Mouse (Mus musculus) stomach, embryonic 15.5 days (tissue): ENCODE measurements around the gene Prss33. TPM values are rescaled to one million over a fixed set of nuclear protein-coding genes. Genes with fewer than 3 reads are reported as not detected.
"Not testable (repeated sequence)": the region's sequence is repeated elsewhere in the genome, so short reads cannot be mapped to it uniquely, and the experiment has no call there.

Source experiments
- ATAC-seq: fragments of 200-750 bp; cut with Nextera tagmentation; 2 replicates; pipeline ENCODE4 v1.8.0; 2017; ENCODE audit warnings: low read depth, moderate number of reproducible peaks, moderate TSS enrichment; ENCODE audit not compliant: insufficient read depth, low FRiP score
- H3K27ac ChIP-seq: fragments of 300-500 bp; sonication (generic); 2 replicates; pipeline ENCODE4 v1.5.1; 2015; ENCODE audit warnings: mild to moderate bottlenecking, inconsistent platforms
- H3K27me3 ChIP-seq: fragments of 300-500 bp; sonication (generic); replicated peaks from 2 replicates; pipeline ENCODE4 v1.6.1; 2015; ENCODE audit warnings: inconsistent platforms
- H3K36me3 ChIP-seq: fragments of 300-500 bp; sonication (generic); 2 replicates; pipeline ENCODE4 v1.6.1; 2015; ENCODE audit warnings: inconsistent platforms
- H3K4me1 ChIP-seq: fragments of 300-500 bp; sonication (generic); 2 replicates; pipeline ENCODE4 v1.6.1; 2015; ENCODE audit warnings: inconsistent platforms
- H3K4me2 ChIP-seq: fragments of 300-500 bp; sonication (generic); 2 replicates; pipeline ENCODE4 v1.6.1; 2015; ENCODE audit warnings: mild to moderate bottlenecking, inconsistent platforms
- H3K4me3 ChIP-seq: fragments of 300-500 bp; sonication (generic); replicated peaks from 2 replicates; pipeline ENCODE4 v1.5.1; 2015; ENCODE audit warnings: inconsistent platforms
- H3K9ac ChIP-seq: fragments of 300-500 bp; sonication (generic); 2 replicates; pipeline ENCODE4 v1.6.1; 2015; ENCODE audit warnings: inconsistent platforms
- H3K9me3 ChIP-seq: fragments of 300-500 bp; sonication (generic); 2 replicates; pipeline ENCODE4 v1.6.1; 2016; ENCODE audit warnings: inconsistent platforms
- WGBS: fragments of 180-500 bp; shearing (Covaris S2); methylation state at CpG from one replicate; pipeline ENCODE4 v1.1.7; 2015; 5-methylcytosine and 5-hydroxymethylcytosine counted together
- polyA plus RNA-seq: library from polyadenylated mRNA; unstranded; fragments of >200 nt; fragmentation: Nextera tagmentation; extraction: Ambion mirVana; gene quantifications from 2 replicates; pipeline ENCODE4 v1.2.1, GENCODE M21; 2015

The Prss33 gene
- 0.17 TPM in 1 of 2 replicates, not detected in the other for polyA plus RNA-seq

- H3K27ac ChIP-seq: no peak within 1 kb of the TSS
- no peak within 1 kb of the TSS for H3K9ac ChIP-seq
- H3K4me1 ChIP-seq: no peaks in the 10 kb centered on the region
- H3K4me2 ChIP-seq: no peak within 1 kb of the TSS
- no peak within 1 kb of the TSS for H3K4me3 ChIP-seq
- no peaks in the 10 kb centered on the region for H3K36me3 ChIP-seq
- peaks cover 5% of the 10 kb centered on the region for H3K27me3 ChIP-seq
- no peaks in the 10 kb centered on the region for H3K9me3 ChIP-seq
- ATAC-seq: no peak
- WGBS: 68% methylated on average over 8 of the region's 8 CpGs
Observed at GRCm38 (mm10) chr17:23836006-23836575, at the start of gene Prss33. Gene Prss33 (minus strand): TSS chr17:23836056.

GRCm38 (mm10) chr17:23880576-23880975 is 44.7 kb upstream of the Prss33 start, which contains the start of the genes Dcpp1 and Dcpp2:
Gene Dcpp1 (plus strand): TSS chr17:23880876.
Gene Dcpp2 (plus strand): TSS chr17:23880880.
- H3K4me3 ChIP-seq, H3K4me1 ChIP-seq, ATAC-seq, H3K9ac ChIP-seq, H3K27ac ChIP-seq, H3K9me3 ChIP-seq, H3K36me3 ChIP-seq, H3K27me3 ChIP-seq, H3K4me2 ChIP-seq: not testable (repeated sequence)
- 53% methylated on average over 4 of the region's 4 CpGs for WGBS

DNA sequence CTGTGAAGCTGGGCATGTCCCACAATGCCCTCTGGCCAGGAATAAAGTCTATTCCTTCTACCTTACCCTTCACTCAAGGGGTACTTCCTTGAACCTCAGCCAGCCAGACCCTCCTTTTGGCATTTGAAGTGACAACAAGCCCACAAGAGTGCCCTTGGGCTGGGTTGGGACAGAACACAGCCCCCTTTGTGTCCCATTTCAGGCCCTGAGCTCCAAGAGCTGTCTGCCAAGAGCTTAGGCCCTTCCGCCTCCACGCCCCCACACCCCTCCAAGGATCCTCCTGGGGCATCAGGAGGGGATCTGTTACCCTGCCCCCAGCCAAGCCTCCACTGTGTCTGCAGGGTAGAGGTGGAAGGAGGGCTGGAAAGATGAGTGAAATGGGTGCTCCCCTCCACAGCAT is 41.3 kb upstream of the Prss33 start:
- WGBS: 90% methylated on average over 2 of the region's 2 CpGs
- no peak overlapping the region for H3K4me2 ChIP-seq
- no peak overlapping the region for H3K9ac ChIP-seq
- no peak overlapping the region for H3K4me3 ChIP-seq
- no peaks in the 10 kb centered on the region for H3K9me3 ChIP-seq
- no peak for ATAC-seq
- no peaks in the 10 kb centered on the region for H3K27me3 ChIP-seq
- 0 out of 2 replicates have a peak, but pooled peaks cover 5% of the 10 kb centered on the region for H3K4me1 ChIP-seq
- H3K36me3 ChIP-seq: no peaks in the 10 kb centered on the region
- no peak overlapping the region for H3K27ac ChIP-seq

DNA sequence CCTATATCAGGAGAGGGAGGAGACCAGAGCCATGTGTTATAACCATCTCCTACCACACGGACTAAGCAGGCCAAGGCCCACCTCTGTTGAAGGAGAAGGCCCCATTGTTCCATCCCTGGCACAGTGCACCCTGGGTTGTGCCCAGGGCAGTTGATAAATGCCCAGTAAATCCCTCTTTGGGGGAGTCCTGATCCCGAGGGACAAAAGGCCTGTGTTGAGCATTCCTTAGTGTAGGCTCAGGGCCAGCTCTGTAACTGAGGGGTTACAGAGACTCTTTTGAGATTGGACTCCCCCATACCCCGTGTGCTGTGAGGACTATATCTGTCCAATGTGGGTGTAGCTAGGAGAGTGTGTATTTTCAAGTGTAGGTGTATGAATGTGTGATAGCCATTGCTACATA is 40.9 kb upstream of the Prss33 start:
- Histone ChIP-seq H3K9me3 (no peaks in the 10 kb centered on the region), H3K9ac (no peak overlapping the region), H3K36me3 (no peaks in the 10 kb centered on the region), H3K4me3 (no peak overlapping the region), H3K4me2 (no peak overlapping the region), H3K4me1 (0 out of 2 replicates have a peak, but pooled peaks cover 5% of the 10 kb centered on the region), H3K27ac (no peak overlapping the region), H3K27me3 (no peaks in the 10 kb centered on the region)
- peak; percentile 55; the same call in 1 of the 2 replicates for ATAC-seq
- 67% methylated on average over 3 of the region's 3 CpGs for WGBS

DNA sequence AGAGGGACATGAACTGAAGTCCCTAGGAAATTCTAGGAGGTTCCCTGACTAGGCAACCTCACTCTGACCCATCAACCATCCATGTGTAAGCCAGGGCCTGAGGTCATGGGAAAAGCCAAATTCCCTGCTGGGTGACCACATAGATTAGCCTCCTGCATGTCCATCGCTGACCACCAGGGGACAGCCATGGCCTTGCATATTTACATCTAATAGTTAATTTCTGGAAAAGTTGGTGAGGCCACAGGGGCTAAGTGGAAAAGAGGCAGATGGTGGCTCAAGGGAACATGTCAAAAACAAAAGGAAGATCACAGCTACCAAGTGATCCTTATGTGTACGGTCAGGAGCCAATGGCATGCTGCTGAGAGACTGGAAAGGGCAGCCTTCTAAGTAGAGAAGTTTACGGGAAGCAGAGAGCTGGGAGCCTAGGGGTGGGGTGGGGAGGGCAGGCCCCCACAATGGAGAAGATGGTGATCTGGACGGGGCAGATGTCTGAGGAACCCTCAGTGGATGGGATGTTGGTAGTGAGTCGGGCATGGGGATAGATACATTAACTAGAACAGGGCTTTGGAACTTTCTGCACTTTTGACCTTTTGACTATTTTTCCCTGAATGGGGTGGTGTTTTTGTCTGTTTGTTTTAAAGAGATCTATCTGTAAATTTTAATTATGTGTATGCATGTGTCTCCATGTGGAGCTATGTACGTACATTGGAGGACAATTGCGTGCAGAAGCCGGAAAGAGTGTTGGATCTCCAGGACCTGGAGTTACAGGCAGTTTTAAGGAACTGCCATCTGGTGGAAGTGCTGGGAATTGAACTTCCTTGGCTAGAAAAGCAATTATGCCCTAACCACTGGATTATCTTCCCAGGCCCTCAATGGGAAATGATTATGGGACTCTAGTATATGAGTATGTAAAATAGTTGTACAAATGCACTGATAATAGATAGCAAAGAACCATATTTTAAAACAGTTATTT is 38.3 kb upstream of the Prss33 start:
- WGBS: 31% methylated on average over 8 of the region's 8 CpGs
- no peak overlapping the region for H3K4me2 ChIP-seq
- no peaks in the 10 kb centered on the region for H3K27me3 ChIP-seq
- H3K4me3 ChIP-seq: no peak overlapping the region
- H3K27ac ChIP-seq: no peak overlapping the region
- H3K9me3 ChIP-seq: no peaks in the 10 kb centered on the region
- 0 out of 2 replicates have a peak, but pooled peaks cover 5% of the 10 kb centered on the region for H3K4me1 ChIP-seq
- no peak overlapping the region for H3K9ac ChIP-seq
- ATAC-seq: no peak
- no peaks in the 10 kb centered on the region for H3K36me3 ChIP-seq

DNA sequence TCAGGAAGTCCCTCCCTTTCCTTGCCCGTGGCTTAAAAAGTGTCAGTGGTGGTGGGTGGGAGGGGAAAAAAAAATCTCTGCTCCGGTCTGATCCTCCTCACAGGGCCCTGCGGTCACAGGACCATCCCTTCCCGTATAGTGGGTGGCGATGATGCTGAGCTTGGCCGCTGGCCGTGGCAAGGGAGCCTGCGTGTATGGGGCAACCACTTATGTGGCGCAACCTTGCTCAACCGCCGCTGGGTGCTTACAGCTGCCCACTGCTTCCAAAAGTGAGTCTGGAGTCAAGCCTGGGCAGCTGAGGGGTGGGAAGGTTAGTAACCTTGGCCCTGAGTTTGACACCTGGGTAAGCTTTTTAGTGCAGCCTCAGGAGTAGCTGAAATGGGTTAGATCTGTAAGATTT is 32.7 kb upstream of the Prss33 start:
- WGBS: 87% methylated on average over 11 of the region's 11 CpGs
- no peak for ATAC-seq
- H3K27me3 ChIP-seq: no peaks in the 10 kb centered on the region
- no peaks in the 10 kb centered on the region for H3K9me3 ChIP-seq
- H3K36me3 ChIP-seq: no peaks in the 10 kb centered on the region
- no peaks in the 10 kb centered on the region for H3K4me1 ChIP-seq
- no peak overlapping the region for H3K27ac ChIP-seq
- no peak overlapping the region for H3K4me2 ChIP-seq
- no peak overlapping the region for H3K4me3 ChIP-seq
- no peak overlapping the region for H3K9ac ChIP-seq

DNA sequence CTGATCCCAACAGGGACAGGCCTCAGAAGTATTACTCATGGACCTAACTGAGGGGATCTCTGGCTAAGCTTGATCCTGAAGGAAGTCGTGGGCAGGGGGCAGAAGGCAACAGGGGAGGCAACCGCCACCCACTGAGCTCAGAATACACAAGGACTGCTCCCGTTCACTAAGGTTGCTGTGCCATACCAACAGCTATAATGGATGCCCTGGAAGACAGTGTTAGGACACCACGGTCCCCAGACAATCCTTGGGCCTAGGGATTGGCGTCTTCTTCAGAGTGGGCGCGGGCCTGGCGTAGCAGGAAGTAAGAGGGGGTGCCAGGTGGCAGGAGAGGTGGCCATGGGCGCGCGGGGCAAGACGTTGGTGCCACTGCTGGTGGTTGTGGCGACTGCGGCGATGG is 31.9 kb upstream of the Prss33 start, which contains the start of gene Prss21:
Prss21 (plus strand) TSS at position 301 of the 400 bp plus-strand sequence.
- no peaks in the 10 kb centered on the region for H3K4me1 ChIP-seq
- H3K4me2 ChIP-seq: no peak within 1 kb of the TSS
- no peaks in the 10 kb centered on the region for H3K36me3 ChIP-seq
- no peak for ATAC-seq
- WGBS: 89% methylated on average over 15 of the region's 15 CpGs
- no peak within 1 kb of the TSS for H3K9ac ChIP-seq
- H3K9me3 ChIP-seq: no peaks in the 10 kb centered on the region
- H3K4me3 ChIP-seq: no peak within 1 kb of the TSS
- H3K27me3 ChIP-seq: no peaks in the 10 kb centered on the region
- no peak within 1 kb of the TSS for H3K27ac ChIP-seq

DNA sequence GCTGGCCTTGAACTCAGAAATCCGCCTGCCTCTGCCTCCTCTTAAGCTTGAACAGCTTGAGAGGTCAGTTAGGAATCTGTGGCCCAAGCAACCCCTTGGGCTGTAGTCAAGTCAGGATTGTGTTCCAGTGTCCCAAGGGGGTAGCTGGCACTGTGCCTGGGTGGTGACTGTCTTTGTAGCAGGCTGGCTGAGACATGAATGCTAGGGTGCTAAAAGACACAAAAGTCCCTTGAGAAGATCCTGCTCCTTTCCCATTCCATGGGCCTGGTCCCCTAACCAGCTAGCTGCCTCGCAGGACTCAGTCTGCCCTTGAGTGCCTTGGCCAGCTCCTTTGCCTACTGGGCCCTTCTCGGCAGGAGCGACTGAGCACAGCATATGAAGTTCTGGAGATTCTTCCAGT is 27.1 kb upstream of the Prss33 start:
- WGBS: 87% methylated on average over 4 of the region's 4 CpGs
- ATAC-seq: no peak

DNA sequence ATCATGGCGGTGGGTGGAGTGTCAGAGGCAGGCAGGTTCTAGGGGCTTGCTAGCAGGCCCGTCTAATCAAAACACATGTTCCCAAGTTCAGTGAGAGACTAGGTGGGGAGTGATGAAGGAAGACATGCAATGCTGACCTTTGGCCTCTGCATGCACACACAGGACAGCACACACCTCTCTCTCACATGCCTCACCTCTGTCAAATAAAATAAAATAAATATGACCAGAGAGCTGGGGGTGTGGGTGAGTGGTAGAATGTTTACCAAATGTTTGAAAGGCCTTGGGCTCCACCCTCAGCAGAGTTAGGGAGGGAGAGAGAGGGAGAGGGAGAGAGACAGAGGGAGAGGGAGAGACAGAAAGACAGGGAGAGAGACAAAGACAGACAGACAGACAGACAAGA is 22.1 kb upstream of the Prss33 start:
- Histone ChIP-seq H3K9ac (no peak overlapping the region), H3K9me3 (no peaks in the 10 kb centered on the region), H3K4me3 (no peak overlapping the region), H3K27ac (0 out of 2 replicates have a peak overlapping the region, but pooled peaks have one; percentile 40), H3K27me3 (no peaks in the 10 kb centered on the region), H3K4me1 (0 out of 2 replicates have a peak, but pooled peaks cover 4% of the 10 kb centered on the region), H3K36me3 (no peaks in the 10 kb centered on the region), H3K4me2 (no peak overlapping the region)
- ATAC-seq: peak; percentile 79
- WGBS: 44% methylated on average over 2 of the region's 2 CpGs

More for the DNA sequence above, 27.1 kb upstream of the Prss33 start:
- Histone ChIP-seq H3K4me2 (no peak overlapping the region), H3K27ac (no peak overlapping the region), H3K27me3 (no peaks in the 10 kb centered on the region), H3K9me3 (no peaks in the 10 kb centered on the region), H3K9ac (no peak overlapping the region), H3K4me1 (no peaks in the 10 kb centered on the region), H3K4me3 (no peak overlapping the region), H3K36me3 (no peaks in the 10 kb centered on the region)

DNA sequence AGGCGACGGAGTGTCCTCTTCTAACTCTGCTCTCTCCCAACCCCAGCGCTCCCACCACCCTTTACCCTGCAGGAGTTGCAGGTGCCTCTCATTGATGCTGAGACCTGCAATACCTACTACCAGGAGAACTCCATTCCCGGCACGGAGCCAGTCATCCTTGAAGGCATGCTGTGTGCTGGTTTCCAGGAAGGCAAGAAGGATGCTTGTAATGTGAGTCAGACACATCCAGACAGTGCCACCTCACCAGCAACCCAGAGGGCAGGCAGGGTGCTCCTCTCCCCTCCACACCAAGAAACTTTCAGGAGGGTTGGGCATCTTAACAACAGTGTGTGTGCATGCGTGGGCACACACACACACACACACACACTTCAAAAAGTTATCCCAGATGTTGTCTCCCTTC is 21.3 kb upstream of the Prss33 start:
- Histone ChIP-seq H3K9ac (no peak overlapping the region), H3K4me1 (0 out of 2 replicates have a peak, but pooled peaks cover 4% of the 10 kb centered on the region), H3K27me3 (no peaks in the 10 kb centered on the region), H3K4me3 (no peak overlapping the region), H3K36me3 (no peaks in the 10 kb centered on the region), H3K27ac (no peak overlapping the region), H3K9me3 (no peaks in the 10 kb centered on the region), H3K4me2 (no peak overlapping the region)
- ATAC-seq: no peak
- 84% methylated on average over 6 of the region's 6 CpGs for WGBS

DNA sequence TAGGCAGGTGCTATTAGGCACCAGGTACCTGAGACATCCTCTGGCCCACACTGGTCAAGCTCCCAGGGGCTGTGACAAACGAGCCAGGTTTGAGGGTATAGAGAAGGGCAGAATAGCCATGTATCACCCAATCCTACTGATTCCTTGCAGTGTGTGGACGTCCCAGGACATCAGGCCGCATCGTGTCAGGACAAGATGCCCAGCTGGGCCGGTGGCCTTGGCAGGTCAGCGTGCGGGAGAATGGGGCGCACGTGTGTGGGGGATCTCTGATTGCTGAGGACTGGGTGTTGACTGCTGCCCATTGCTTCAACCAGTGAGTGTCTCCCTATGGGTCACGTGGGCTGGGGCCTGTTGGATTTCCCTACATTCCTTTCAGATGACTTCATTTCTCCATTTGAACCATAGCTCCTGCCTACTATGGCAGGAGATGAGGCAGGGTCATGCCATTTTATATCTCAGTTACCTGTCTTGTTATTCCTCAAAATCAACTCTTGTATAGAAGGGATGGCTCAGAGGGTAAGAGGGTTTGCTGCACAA is 18.4 kb upstream of the Prss33 start:
- H3K27me3 ChIP-seq: no peaks in the 10 kb centered on the region
- no peaks in the 10 kb centered on the region for H3K36me3 ChIP-seq
- no peak overlapping the region for H3K9ac ChIP-seq
- no peak overlapping the region for H3K4me3 ChIP-seq
- H3K4me2 ChIP-seq: no peak overlapping the region
- no peak overlapping the region for H3K27ac ChIP-seq
- no peaks in the 10 kb centered on the region for H3K9me3 ChIP-seq
- 88% methylated on average over 10 of the region's 10 CpGs for WGBS
- 0 out of 2 replicates have a peak, but pooled peaks cover 4% of the 10 kb centered on the region for H3K4me1 ChIP-seq
- ATAC-seq: no peak
